Mouse (Mus musculus) cortical plate, adult 2 months (tissue): ENCODE measurements around the gene Lgi1.

Source experiments
- CTCF ChIP-seq: fragments of 200-500 bp; IDR thresholded peaks from 2 replicates; pipeline ENCODE4 v1.5.1; 2011; ENCODE audit warnings: mild to moderate bottlenecking, control low read depth, low read length; ENCODE audit not compliant: insufficient read depth; ENCODE audit errors: extremely low read depth
- POLR2A ChIP-seq: fragments of 200-500 bp; IDR thresholded peaks from 2 replicates; pipeline ENCODE4 v1.6.1; 2011; ENCODE audit warnings: mild to moderate bottlenecking, low read length, control low read depth; ENCODE audit not compliant: insufficient read depth; ENCODE audit errors: extremely low read depth

GRCm38 (mm10) chr19:38276226-38276625 lies 11.9 kb downstream of the Lgi1 start:
- TF ChIP-seq CTCF (no peak), POLR2A (no peak)
